Mouse (Mus musculus): ENCODE measurements around the gene Eps15l1. TPM values are rescaled to one million over a fixed set of nuclear protein-coding genes. Genes with fewer than 3 reads are reported as not detected.

Gene Eps15l1
- total RNA-seq (2021): 10 to 100 TPM; 27.4 to 38.7 TPM
- long read RNA-seq, experiment 1, partial matches to known transcripts: 8 of 51 reads
- long read RNA-seq, experiment 1, other reads (novel, unspliced or antisense): 39 of 51 reads
- long read RNA-seq, experiment 2, partial matches to known transcripts: 4 of 38 reads
- long read RNA-seq, experiment 2, other reads (novel, unspliced or antisense): 27 of 38 reads

GRCm38 (mm10) chr8:72421362-72422335 is at the start of gene Eps15l1:
Gene Eps15l1, minus strand, starts transcription at chr8:72421460.
- DNase-seq: peak; percentile 99

GRCm38 (mm10) chr8:72470684-72471083 is 49.4 kb upstream of the Eps15l1 start:
- no peak for DNase-seq

GRCm38 (mm10) chr8:72469984-72470383 is 48.7 kb upstream of the Eps15l1 start:
- no peak for DNase-seq

- DNase-seq: no peak
Observed at GRCm38 (mm10) chr8:72469243-72469642, 48.0 kb upstream of the Eps15l1 start.

GRCm38 (mm10) chr8:72464211-72464610 is 43.0 kb upstream of the Eps15l1 start:
- no peak for DNase-seq

GRCm38 (mm10) chr8:72459881-72460533 is 38.7 kb upstream of the Eps15l1 start:
- DNase-seq: no peak

GRCm38 (mm10) chr8:72458457-72458856 is 37.2 kb upstream of the Eps15l1 start:
- DNase-seq: no peak

GRCm38 (mm10) chr8:72457806-72458205 is 36.5 kb upstream of the Eps15l1 start:
- no peak for DNase-seq

GRCm38 (mm10) chr8:72455317-72455716 is 34.1 kb upstream of the Eps15l1 start:
- DNase-seq: no peak

GRCm38 (mm10) chr8:72453904-72454303 is 32.6 kb upstream of the Eps15l1 start:
- no peak for DNase-seq

- DNase-seq: no peak
Observed at GRCm38 (mm10) chr8:72451516-72451915, 30.3 kb upstream of the Eps15l1 start.

GRCm38 (mm10) chr8:72445071-72445470 is 23.8 kb upstream of the Eps15l1 start:
- no peak for DNase-seq

GRCm38 (mm10) chr8:72443994-72444350 is 22.7 kb upstream of the Eps15l1 start:
- no peak for DNase-seq

GRCm38 (mm10) chr8:72443338-72443993 is 22.2 kb upstream of the Eps15l1 start, which contains the start of the genes Calr3 and 1700030K09Rik:
Gene Calr3, minus strand, starts transcription at chr8:72443870.
Gene 1700030K09Rik, plus strand, starts transcription at chr8:72443880.
- peak; percentile 96 for DNase-seq

- DNase-seq: no peak
Observed at GRCm38 (mm10) chr8:72438248-72439015, 17.2 kb upstream of the Eps15l1 start.

- peak; percentile 42 for DNase-seq
Observed at GRCm38 (mm10) chr8:72434952-72435351, 13.7 kb upstream of the Eps15l1 start.

- DNase-seq: no peak
Observed at GRCm38 (mm10) chr8:72429676-72430075, 8.4 kb upstream of the Eps15l1 start.

- no peak for DNase-seq
Observed at GRCm38 (mm10) chr8:72422926-72423325, 1.7 kb upstream of the Eps15l1 start.

GRCm38 (mm10) chr8:72420571-72421361 is 494 bp downstream of the Eps15l1 start:
- peak; percentile 57 for DNase-seq

- no peak for DNase-seq
Observed at GRCm38 (mm10) chr8:72418073-72418472, 3.2 kb downstream of the Eps15l1 start.

GRCm38 (mm10) chr8:72415252-72415651 is 6.0 kb downstream of the Eps15l1 start:
- no peak for DNase-seq

Data from gastrocnemius, postnatal 10 days (tissue).